Mouse (Mus musculus): ENCODE data around the gene Zfp36l1.

The Zfp36l1 gene

GRCm38 (mm10) chr12:80131359-80132249 lies 18.8 kb upstream of the Zfp36l1 start:
- intact Hi-C loops (cut with DNase I): loop anchor here (2.0 kb wide), 2 partner anchors 21 to 521 kb away; no protein-coding TSS in a partner anchor

GRCm38 (mm10) chr12:80130558-80131358 lies 17.9 kb upstream of the Zfp36l1 start:
- intact Hi-C loops (cut with DNase I): loop anchor here (2.0 kb wide), 1 partner anchor 520 kb away; no protein-coding TSS in a partner anchor

DNA sequence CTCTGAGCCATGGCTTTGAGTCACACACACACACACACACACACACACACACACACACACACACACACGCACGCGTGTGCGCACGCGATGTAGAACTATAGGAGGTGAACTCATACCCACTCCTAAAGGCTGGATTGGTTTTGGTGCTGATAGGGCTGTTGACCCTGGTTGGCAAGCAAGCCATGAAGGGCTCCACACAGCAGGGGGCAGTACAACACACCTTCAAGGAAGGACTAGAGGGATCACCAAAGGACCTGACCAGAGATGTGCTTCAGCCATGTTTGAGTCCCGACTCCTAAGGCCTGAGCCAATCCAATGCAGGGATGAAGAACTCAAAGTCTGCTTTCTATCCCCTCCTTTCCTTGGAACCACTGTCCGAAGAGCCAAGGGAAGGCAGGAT lies 16.7 kb upstream of the Zfp36l1 start:
- intact Hi-C loops (cut with DNase I): no loop called here

GRCm38 (mm10) chr12:80127191-80127762 lies 14.5 kb upstream of the Zfp36l1 start:
- intact Hi-C loops (cut with DNase I): no loop called here

- intact Hi-C loops (cut with DNase I): no loop called here
These were observed 12.5 kb upstream of the Zfp36l1 start for GRCm38 (mm10) chr12:80125316-80125715.

DNA sequence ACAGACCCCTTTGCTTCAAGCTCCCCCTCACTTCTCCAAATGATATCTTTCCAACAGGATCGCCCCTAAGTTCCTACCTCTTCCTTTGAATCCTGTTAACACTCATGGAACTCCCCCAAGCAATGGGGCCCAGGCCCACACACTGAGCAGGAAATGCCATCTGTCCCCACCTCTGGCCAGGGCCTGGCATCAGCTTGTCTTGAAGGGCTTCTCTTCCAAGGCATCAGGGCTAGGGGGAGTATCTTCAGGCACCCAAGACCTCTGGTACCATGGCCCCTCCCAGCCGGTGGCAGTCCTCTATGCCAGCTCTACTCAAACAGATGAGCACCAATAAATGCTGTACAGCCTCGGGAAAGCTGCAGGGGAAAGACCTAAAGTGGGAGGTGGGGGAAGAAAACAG lies 11.9 kb upstream of the Zfp36l1 start:
- intact Hi-C loops (cut with DNase I): no loop called here

DNA sequence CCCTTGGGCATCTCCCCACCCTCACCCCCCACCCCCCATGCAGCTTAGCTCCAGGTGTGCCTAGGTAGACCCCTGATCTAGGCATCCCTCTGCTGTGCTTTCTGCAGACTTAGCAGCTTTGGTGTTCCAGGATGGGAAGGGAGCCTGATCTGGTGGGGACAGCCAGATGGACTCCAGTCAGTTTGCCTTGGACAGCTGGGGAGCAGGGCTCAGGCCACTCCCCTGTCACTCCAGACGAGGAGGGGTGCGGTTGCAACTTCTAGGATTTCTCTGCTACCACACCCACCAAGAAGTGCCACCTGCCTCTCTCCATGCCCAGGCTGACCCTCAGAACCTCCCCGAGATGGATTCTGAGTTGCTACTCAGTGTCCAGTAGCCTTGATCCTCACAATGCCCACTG lies 11.4 kb upstream of the Zfp36l1 start:
- intact Hi-C loops (cut with DNase I): no loop called here

DNA sequence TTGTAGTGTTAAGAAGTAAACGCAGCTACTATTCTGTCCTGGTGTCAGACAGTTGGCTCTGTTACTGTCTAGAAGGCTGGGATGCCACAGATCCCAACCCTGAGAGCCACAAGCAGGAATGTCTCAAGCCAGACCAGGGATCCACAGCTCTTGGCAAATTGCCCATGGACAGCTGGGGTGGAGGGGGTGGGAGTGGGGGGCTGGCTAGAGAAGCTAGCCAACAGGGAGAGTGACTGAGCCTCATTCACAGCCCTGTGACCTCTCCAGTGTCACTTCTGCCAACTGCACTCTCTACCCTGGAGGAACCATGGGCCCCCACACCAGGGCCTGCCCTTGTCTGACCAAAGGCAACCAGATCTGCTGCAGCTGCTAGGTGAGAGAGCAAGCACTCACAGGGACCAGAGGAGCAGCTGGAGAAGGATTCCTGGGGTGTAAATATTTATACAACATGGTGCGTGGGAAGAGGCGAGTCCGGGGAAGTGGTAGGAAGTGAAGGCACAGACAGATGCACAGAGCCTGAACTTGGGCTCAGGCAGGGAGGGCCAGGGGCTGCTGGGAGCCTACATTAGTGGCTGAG lies 10.5 kb upstream of the Zfp36l1 start:
- intact Hi-C loops (cut with DNase I): no loop called here

- intact Hi-C loops (cut with DNase I): no loop called here
These were observed 8.6 kb upstream of the Zfp36l1 start for GRCm38 (mm10) chr12:80121438-80121837.

DNA sequence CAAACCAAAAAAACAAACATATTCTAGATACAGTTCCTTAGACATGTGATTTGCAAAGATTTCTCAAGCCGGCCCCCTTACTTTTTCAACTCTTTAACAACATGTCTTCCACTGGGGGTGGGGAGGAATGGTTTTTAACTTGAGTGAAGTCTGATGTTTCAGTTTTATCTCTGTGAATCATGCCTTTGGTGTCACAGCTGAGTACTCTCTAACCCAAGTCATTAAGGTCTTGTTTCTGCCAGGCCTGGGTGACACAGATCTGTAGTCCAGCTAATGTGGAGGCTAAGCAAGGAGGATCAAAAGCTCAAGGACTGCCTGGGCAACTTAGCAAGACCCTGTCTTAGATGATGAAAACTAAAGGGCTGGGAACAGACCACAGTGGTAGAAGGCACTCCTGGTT lies 5.8 kb upstream of the Zfp36l1 start:
- intact Hi-C loops (cut with DNase I): no loop called here

DNA sequence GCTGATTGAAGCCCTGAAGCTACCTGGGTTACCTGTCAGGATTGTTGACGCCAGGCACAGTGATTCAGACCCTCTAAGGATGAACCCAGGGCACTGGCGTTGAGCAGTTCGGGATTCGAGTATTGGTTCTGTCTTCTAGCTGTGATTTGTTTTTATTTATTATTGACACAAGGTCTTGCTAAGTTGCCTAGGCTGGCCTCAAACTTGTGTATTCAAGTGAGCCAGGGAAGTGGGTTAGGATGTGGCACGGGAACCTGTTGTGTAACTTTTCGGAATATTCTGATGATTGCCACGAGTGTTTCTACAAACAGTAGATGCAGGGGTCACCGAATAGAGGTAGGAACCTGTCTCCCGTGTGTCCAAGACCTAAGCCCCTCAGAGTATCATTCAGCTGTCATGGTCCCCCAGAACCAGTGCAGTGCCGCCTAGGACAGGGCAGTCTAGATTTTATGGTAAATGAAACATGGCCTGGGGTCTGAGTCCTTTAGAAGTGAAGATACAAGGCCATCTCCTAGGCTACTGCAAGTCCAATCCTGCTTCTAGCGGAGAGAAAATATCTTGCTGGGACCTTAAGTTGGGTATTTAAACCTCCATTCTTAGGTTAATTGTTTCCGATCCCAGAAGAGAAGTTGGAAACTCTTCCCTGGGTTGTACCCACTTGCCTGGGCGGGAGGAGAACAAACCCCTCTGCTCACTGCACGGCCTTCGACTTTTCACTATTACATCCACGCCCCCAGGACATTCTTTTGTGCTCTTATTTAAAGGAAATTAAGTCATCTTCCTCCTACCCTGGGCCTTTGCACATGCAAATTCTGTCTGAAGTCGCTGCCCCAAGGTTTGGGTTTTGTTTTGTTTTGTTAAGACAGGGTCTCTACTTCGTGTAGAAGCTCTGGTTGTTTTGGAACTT lies 3.6 kb upstream of the Zfp36l1 start:
- intact Hi-C loops (cut with DNase I): no loop called here

DNA sequence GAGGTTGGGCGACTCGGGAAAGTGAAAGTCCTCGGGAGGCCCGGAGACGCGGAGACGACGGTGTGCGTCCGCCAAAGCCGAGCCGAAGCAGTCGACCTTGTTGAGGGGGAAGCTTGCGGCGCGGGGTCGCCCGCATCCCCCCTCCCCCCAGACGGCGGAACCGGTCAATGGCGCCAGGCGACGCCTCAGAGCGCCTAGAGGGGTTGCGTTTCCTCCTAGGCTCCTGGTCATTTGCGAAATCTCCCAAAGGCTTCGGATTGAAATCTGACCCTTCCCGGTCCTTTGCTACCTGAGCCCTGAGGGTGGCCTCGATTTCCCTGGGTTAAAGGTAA lies 3.0 kb upstream of the Zfp36l1 start:
- intact Hi-C loops (cut with DNase I): no loop called here

DNA sequence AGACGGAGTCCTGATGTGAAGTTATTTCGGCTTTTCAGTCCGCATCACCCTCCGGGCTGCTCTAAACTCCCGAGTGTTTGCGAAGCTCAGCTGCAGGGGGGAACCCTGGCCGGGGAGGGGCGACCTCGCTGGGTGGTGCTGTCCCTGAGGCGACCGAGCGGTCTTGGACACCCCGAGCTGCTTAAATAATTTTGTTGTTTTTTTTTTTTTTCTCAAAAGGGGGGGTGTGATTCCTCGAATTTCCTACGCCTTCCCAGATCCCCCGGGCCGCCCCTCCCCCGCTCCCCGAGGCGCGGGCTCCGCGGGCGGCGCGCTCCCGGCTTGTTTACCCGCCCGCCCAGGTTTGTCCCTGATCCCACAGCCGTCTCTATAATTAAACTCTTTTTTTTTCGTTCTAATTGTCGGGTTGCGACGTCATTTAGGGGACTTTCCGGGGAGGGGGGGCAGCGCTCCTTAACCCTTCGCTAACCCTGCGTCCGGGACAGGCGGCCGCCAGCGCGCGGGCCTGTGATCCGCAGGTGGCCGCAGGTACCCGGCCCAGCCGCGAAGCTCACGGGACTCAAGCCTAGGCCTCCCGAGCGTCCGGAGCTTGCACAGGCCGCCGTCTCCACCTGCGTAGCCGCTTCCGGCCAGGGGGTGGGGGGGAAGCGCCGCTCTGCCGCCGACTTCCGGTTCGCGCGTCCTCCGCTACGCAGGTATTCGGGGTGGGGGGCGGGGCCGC lies 2.5 kb upstream of the Zfp36l1 start:
- intact Hi-C loops (cut with DNase I): no loop called here

- intact Hi-C loops (cut with DNase I): loop anchor here (5.0 kb wide), 3 partner anchors 208 to 503 kb away; no protein-coding TSS in a partner anchor
These were observed 2.0 kb upstream of the Zfp36l1 start for GRCm38 (mm10) chr12:80114892-80115141.

GRCm38 (mm10) chr12:80114031-80114891 lies 1.4 kb upstream of the Zfp36l1 start:
- intact Hi-C loops (cut with DNase I): loop anchor here (5.0 kb wide), 3 partner anchors 207 to 502 kb away; no protein-coding TSS in a partner anchor

DNA sequence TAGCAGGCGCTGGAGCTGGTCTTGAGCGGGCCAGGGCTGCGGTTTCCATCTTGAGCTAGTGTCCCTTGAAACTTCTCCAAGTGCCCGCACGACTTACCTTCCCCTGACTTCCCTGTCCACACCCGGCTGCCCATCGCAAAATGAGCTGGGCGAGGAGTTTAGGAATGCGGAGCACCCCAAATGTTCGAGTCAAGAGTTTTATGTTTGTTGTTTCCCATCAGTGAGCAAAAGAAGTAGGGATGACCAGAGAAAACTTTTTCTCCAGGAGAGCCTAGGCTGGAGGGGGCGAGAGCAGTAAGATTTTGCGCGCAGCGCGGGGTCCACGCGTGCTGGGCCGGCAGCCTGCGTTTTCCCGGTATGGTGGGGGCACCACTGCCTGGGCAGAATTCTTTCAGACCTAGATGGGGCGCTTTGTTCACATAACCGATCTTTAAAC lies 791 bp upstream of the Zfp36l1 start:
- intact Hi-C loops (cut with DNase I): loop anchor here (5.0 kb wide), 3 partner anchors 206 to 501 kb away; no protein-coding TSS in a partner anchor

DNA sequence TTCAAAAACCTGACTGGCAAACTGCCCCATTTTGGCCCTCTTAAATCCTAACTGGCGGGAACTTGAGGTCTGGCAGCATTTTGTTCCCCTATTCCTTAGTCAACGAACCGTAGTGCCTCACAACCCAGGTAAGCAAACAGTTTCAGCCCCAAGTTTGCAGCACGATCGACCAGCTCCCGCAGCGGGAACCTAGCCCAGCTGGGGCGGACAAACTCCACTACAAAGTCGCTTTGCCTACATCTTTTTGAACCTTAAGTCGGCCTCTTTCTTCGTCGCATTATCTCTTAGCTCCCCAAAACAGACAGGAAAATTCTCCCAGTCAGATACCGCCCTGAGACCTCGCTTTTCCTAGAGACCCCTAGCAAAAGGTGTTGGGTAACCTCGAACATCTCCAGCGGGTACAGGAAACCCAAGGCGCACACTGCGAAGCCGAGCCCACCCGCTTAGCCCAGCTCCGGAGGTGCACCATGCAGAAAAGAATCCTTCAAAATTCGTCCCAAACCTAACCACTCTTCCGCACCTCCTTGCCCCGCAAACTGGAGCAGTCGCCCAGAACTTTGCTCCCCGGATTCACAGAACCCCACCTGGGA lies 647 bp downstream of the Zfp36l1 start:
- intact Hi-C loops (cut with DNase I): loop anchor here (5.0 kb wide), 3 partner anchors 205 to 500 kb away; no protein-coding TSS in a partner anchor
